Mouse (Mus musculus) heart, postnatal 0 days (tissue): ENCODE data around the gene Rere.

Experiments used
- CTCF ChIP-seq: IDR thresholded peaks from 2 replicates; pipeline ENCODE4 v1.5.1; 2016; ENCODE audit warnings: antibody characterized with exemption, control low read depth, low read depth
- EP300 ChIP-seq: IDR thresholded peaks from 2 replicates; pipeline ENCODE4 v1.6.1; 2016; ENCODE audit warnings: antibody characterized with exemption, low read depth

GRCm38 (mm10) chr4:150540392-150541094, 259.1 kb downstream of the Rere start:
- TF ChIP-seq CTCF: no peak
- no peak for TF ChIP-seq EP300
